Mouse (Mus musculus) common myeloid progenitor, adult 5-6 weeks (primary cell): ENCODE data around the gene Klc4. TPM values are rescaled to one million over a fixed set of nuclear protein-coding genes. Genes with fewer than 3 reads are reported as not detected.

Source experiments
- ATAC-seq: replicated peaks from 2 replicates; pipeline ENCODE4 v1.8.0; 2016; ENCODE audit warnings: low read depth, mild to moderate bottlenecking, moderate TSS enrichment, inconsistent platforms; ENCODE audit not compliant: poor library complexity, severe bottlenecking
- total RNA-seq: library from RNA; stranded (forward); fragments of 200-1000, 187-1606 nt; gene quantifications from 2 replicates; pipeline ENCODE4 v1.2.3, GENCODE M21; 2017

Gene Klc4
- total RNA-seq, 1 experiment from 2014 or later = 6.9 TPM

GRCm38 (mm10) chr17:46656054-46656453 lies 10.2 kb upstream of the Klc4 start:
- no peak for ATAC-seq

DNA sequence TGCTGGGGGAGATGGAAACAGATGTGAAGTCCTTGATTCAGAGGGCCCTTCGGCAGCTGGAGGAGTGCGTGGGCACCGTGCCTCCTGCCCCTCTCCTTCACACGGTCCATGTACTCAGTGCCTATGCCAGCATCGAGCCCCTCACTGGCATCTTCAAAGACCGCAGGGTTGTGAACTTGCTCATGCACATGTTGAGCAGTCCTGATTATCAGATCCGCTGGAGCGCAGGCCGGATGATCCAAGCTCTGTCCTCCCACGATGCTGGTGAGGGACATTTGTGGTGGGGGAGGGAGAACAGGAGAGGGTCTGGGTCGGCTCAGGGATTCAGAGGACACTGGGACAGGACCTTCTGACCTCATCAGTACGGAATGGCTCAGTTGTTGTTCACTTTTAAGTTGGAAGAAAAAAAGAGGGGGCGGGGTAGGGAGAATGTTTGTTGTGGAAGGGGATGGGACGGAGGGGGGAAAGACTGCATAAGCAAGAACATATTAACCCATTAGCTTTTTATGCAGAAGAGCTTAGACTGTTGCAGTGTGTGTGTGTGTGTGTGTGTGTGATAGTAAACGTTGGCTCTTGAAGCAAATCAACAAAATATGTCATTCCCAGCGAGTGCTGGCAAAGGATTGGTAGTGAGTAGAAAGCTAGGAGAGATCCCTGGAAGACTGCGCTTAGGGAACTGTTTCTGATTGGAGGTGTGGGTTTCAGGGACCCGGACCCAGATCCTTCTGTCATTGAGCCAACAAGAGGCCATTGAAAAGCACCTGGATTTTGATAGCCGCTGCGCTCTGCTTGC lies 6.1 kb upstream of the Klc4 start:
- ATAC-seq = no peak

GRCm38 (mm10) chr17:46651292-46651691 lies 5.5 kb upstream of the Klc4 start:
- ATAC-seq = no peak

- peak; percentile 75 for ATAC-seq
Observed at GRCm38 (mm10) chr17:46650232-46651031, 4.6 kb upstream of the Klc4 start, which contains the start of gene Cul7. TSS of gene Cul7 (plus strand) at chr17:46650337.

GRCm38 (mm10) chr17:46649811-46650210 lies 4.0 kb upstream of the Klc4 start:
- no peak for ATAC-seq

DNA sequence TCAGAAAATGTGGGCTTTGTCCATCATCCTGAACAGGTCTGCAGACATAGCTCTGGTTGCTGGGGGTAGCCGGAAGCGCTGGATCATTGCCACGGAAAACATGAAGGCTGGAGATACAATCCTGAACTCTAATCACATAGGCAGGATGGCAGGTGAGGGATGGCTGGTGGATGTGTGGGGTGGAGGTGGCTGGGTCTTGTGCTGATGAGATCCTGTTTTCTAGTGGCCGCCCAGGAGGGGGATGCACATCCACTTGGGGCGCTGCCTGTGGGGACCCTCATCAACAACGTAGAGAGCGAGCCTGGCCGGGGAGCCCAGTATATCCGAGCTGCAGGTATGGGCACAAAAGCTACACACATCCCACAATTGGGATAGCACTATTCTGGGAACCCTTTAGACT lies 2.6 kb upstream of the Klc4 start:
- ATAC-seq = no peak

- no peak for ATAC-seq
Observed at GRCm38 (mm10) chr17:46647279-46647678, 1.5 kb upstream of the Klc4 start.

GRCm38 (mm10) chr17:46646322-46646662 lies 470 bp upstream of the Klc4 start:
- no peak for ATAC-seq

- ATAC-seq = no peak
Observed at GRCm38 (mm10) chr17:46644916-46645475, 826 bp downstream of the Klc4 start.

GRCm38 (mm10) chr17:46644152-46644805 lies 1.5 kb downstream of the Klc4 start:
- ATAC-seq = no peak

GRCm38 (mm10) chr17:46642060-46642459 lies 3.8 kb downstream of the Klc4 start:
- no peak for ATAC-seq

- peak; percentile 72 for ATAC-seq
Observed at GRCm38 (mm10) chr17:46639929-46640328, 5.9 kb downstream of the Klc4 start.

DNA sequence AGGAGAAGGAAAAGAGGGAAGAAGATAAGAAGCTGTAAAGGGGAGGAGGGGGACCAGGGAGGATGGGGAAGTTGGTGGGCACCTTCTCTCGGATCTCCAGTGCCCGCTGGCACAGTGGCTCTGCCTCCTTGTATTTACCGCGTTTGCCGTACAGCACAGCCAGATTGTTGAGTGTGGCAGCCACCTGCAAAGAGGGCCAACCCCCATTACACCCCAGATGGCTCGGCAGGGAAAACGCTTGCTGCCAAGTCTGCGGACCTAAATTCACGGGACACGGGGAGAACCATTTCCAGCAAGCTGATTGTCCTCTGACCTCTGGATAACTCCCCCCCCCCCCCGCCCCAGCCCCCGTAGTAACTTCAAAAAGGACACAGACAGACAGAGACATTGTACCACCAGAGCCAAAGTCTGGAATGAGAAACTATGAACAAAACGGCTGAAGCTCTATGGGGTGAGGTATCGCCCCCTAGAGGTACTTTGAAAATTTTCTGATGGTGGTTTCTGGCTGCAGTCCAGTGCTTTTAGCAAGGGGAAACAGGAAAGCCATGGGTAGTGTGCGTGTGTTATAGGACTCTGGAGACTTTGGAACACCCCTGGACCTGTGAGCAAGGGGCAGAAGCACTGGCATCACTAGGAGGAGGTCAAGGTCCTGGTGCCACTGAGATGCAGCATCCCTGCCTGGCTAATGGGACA lies 8.8 kb downstream of the Klc4 start:
- peak; percentile 61 for ATAC-seq

DNA sequence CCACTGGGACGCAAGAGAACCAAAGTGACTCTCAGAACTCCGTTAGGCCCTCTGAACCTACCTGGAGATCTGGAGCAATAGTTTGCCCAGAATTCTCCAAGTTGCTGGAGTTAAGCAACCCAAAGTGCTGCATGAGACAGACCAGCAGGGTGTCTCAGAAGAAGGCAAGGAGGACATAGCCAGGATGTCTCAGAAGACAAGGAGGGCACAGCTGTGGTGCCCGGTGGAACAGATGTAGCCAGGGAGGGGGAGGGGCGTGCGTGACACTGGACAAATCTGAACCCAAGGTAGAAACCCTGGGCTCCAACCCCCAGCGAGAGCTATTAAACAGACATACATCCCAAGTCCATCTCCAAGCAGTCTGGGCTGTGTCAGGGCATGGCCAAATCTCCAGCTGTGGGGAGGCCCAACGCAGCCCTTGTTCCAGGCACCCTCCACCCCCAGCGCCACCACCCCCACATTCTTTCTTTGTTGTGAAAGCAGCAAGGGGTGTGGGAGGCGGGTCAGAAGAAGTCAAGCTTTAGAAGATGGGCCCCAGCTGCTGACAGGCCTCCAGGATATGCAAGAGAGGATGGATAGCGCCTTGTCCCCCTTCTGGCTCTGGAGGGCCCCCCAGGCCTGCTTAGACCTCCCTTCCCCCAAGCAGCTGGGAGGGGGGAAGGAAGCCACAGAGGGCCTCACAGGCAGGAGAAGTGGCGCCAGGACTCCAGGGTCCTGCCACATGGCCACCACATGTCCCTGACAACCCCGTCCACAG lies 16.0 kb downstream of the Klc4 start:
- peak; percentile 23; the same call in 1 of the 2 replicates for ATAC-seq

DNA sequence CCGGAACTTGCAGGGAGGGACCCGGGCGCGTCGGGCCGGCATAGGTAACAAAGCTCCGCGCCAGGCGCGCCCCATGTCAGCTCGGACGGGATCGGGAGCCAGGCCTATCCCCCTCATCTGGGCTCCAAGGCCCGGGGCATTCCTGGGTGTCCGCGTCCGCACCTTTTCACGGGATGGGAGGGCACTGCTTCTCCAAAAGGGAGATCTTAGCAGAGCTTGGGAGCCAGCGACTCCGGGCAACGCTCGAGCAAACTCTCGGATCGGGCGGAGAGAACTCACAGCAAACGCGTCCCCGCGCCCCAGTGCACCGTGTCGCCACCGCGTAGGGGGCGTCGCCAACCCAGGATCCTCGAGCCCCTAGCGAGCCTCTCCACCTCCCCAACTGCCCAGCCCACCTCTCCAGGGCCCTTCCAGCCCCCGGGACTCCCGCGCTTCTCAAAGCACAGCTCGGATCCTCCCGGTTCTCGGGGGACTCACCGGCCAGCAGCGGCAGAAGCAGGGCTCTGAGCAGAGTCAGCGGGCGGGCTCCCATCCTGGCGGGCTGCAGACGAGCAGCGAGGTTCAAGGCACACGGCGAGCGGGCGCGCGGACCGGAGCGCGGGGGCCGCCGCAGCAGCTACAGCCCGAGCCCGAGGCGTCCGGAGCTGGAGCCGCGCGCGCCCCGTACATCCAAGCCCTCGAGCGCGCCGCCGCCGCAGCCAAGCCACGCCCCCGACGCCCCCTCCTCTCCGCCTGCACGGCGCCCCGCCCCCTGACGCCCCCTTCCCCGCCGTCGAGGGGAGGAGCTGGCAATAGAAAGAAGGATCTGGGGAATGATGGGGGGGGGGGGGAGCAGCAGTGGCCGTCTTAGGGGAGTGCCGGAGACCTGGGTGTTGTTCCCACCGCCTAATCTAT lies 16.8 kb downstream of the Klc4 start, which contains the start of gene Ptk7:
Ptk7 (minus strand) TSS at position 714 of the 894 bp plus-strand sequence.
- ATAC-seq = peak; percentile 36

DNA sequence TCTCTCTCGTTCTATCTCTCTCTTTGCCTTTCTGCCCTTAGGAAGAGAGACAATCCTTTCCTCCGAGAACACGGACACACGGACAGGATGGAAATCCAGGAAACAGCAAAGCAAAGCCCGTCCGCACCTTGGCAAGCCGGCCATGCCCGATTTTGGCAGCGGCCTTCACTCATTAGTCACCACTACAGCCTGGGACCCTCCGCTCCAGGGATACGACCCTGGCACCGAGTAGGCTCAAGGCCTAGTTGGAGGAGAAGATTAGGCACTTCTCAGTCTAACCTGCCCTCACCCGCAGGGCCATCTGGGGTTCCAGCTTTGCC lies 17.4 kb downstream of the Klc4 start:
- ATAC-seq = no peak

DNA sequence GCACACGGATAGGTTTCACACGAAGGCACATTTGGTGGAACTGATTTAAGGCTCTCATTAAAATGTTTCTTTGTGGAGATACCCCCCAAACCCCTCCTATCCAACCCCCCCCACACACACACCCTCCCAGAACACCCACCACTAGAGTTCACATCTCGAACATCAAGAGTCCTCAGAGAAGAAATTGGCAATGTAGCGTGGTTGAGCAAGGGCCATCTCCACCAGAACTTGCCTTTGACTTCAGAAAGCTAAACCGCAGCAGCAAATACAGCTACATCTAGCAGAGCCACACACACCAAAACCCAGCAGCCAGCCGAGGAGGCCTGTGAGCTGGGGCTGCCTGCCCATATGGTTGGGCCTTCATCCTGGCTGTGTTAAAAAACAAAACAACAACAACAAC lies 18.4 kb downstream of the Klc4 start:
- no peak for ATAC-seq

DNA sequence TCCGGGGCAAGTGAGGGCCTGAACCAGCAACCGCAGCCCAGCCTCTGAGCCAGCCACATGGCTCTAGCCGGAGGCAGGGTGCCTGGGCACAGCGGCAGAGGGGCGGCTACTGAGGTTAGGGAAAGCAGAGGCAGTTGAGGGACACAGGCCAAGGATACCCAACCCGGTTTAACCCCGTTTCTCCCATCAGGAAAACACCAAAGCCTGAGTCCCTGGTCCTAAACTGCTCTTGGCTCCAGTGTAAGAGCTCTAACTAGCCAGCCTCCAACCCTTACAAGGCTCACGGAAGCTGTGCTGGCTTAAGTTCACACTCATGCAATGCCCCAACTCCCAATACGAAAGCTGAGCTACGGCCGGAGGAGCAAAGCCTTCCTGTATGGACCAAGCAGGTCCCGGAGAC lies 21.2 kb downstream of the Klc4 start:
- peak; percentile 2; the same call in 1 of the 2 replicates for ATAC-seq
